Mouse (Mus musculus) intestine, postnatal 0 days (tissue): ENCODE measurements at regions not wholly inside any gene's neighbourhood (a gene's known extent, or its start where the extent isn't known, plus 50 kb on each side); places are given as distances from the start of the nearest gene placed in this dataset.

ENCODE experiments used
- ATAC-seq: fragments of 200-750 bp; cut with Nextera tagmentation; 2 replicates; pipeline ENCODE4 v1.8.0; 2017; ENCODE audit warnings: mild to moderate bottlenecking, moderate TSS enrichment, moderate library complexity
- H3K27ac ChIP-seq: fragments of 300-500 bp; sonication (generic); 2 replicates; pipeline ENCODE4 v1.5.1; 2014; ENCODE audit warnings: mild to moderate bottlenecking, low read depth, low read length, moderate library complexity
- H3K27me3 ChIP-seq: fragments of 300-500 bp; sonication (generic); replicated peaks from 2 replicates; pipeline ENCODE4 v1.6.1; 2014; ENCODE audit warnings: low read length, mixed read lengths; ENCODE audit not compliant: control insufficient read depth, insufficient read depth
- H3K36me3 ChIP-seq: fragments of 300-500 bp; sonication (generic); 2 replicates; pipeline ENCODE4 v1.6.1; 2014; ENCODE audit warnings: mild to moderate bottlenecking, moderate library complexity; ENCODE audit not compliant: control insufficient read depth, insufficient read depth
- H3K4me1 ChIP-seq: fragments of 300-500 bp; sonication (generic); replicated peaks from 2 replicates; pipeline ENCODE4 v1.6.1; 2014; ENCODE audit warnings: antibody characterized with exemption, low read length, mixed read lengths; ENCODE audit not compliant: control insufficient read depth, insufficient read depth
- H3K4me2 ChIP-seq: fragments of 300-500 bp; sonication (generic); replicated peaks from 2 replicates; pipeline ENCODE4 v1.6.1; 2014; ENCODE audit warnings: low read depth, mild to moderate bottlenecking, moderate library complexity
- H3K4me3 ChIP-seq: fragments of 300-500 bp; sonication (generic); 2 replicates; pipeline ENCODE4 v1.5.1; 2014; ENCODE audit warnings: low read depth, low read length
- H3K9ac ChIP-seq: fragments of 300-500 bp; sonication (generic); 2 replicates; pipeline ENCODE4 v1.6.1; 2014; ENCODE audit warnings: mild to moderate bottlenecking, low read depth, low read length
- H3K9me3 ChIP-seq: fragments of 300-500 bp; sonication (generic); 2 replicates; pipeline ENCODE4 v1.6.1; 2016; ENCODE audit warnings: mixed run types; ENCODE audit not compliant: control insufficient read depth
- CTCF ChIP-seq: sonication (generic); IDR thresholded peaks from 2 replicates; pipeline ENCODE4 v1.5.1; 2016; ENCODE audit warnings: low read depth, mild to moderate bottlenecking, control low read depth, antibody characterized with exemption, moderate library complexity
- WGBS: fragments of 180-500 bp; shearing (Covaris S2); extraction: QIAGEN DNeasy Blood & Tissue Kit; methylation state at CpG from one replicate; pipeline ENCODE4 v1.1.7; 2014; 5-methylcytosine and 5-hydroxymethylcytosine counted together

DNA sequence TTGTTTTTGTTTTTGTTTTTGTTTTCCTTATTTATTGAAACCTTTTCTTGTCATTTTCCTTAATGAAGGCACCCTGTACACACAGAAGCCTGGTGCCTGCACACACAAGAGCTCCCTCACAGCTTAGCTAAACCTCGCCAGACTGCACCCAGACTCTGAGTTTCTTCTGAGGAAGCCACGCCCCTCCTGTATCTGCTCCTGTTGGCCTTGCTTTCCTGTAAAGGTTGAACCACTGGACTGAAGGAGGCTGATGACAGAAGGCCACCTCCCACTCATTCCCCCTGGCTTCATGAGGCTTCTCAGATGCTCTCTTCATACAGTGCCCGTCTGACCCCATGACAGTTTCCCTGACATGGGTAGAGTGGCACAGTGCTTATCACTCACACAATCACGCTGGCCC, 97.2 kb upstream of the Slc34a2 start:
- no peak overlapping the region for H3K9ac ChIP-seq
- no peaks in the 10 kb centered on the region for H3K4me1 ChIP-seq
- H3K36me3 ChIP-seq: no peaks in the 10 kb centered on the region
- 57% methylated on average over 4 of the region's 4 CpGs for WGBS
- H3K27ac ChIP-seq: no peak overlapping the region
- no peak for ATAC-seq
- no peak for TF ChIP-seq CTCF
- H3K9me3 ChIP-seq: no peaks in the 10 kb centered on the region
- H3K4me2 ChIP-seq: no peak overlapping the region
- no peaks in the 10 kb centered on the region for H3K27me3 ChIP-seq
- no peak overlapping the region for H3K4me3 ChIP-seq

DNA sequence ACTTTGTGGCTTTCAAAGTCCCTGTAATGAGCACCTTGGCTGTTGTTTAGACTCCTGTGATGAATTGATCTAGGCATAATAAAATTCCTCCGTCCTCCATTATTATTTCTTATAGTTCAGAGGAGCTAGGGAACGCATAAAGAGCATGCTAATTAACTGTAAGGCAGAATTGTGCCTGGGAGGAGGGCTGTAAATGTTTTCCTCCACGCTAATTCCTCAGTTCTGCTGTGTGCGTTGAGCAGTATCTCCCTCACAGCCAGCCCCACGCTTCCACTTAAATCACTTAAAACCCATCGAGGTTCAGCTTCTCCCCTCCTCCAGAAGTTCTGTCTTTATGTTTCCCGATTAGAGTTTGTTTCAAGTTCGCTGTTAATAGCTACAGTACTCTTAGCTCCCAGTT, 84.0 kb upstream of the Slc34a2 start:
- Histone ChIP-seq H3K4me2 (no peak overlapping the region), H3K9ac (no peak overlapping the region), H3K27ac (no peak overlapping the region), H3K36me3 (no peaks in the 10 kb centered on the region), H3K27me3 (no peaks in the 10 kb centered on the region), H3K4me1 (no peaks in the 10 kb centered on the region), H3K9me3 (no peaks in the 10 kb centered on the region), H3K4me3 (no peak overlapping the region)
- ATAC-seq: no peak
- TF ChIP-seq CTCF: no peak
- 63% methylated on average over 8 of the region's 8 CpGs for whole genome bisulfite sequencing

DNA sequence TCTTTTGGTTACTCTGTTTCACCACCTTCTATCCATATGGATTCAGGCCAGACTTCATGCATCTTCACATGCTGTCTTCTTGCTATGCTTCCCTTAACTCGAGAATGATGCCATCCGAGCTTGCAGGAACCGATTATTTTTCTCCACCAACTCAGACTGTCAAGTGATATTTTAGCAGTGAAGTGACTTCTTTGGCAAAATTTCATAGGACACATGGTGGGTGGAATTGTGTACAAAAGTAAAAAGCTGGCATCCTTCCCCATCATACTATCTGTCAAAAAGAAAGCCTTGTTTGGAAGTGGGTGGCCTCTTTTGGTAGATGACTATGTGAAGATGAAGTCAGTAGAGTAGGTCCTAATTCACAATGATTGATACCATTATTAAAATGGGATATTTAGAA, 83.2 kb upstream of the Slc34a2 start:
- Histone ChIP-seq H3K36me3 (no peaks in the 10 kb centered on the region), H3K9me3 (no peaks in the 10 kb centered on the region), H3K4me3 (no peak overlapping the region), H3K4me2 (no peak overlapping the region), H3K27ac (no peak overlapping the region), H3K4me1 (no peaks in the 10 kb centered on the region), H3K9ac (no peak overlapping the region), H3K27me3 (no peaks in the 10 kb centered on the region)
- no peak for ATAC-seq
- no peak for TF ChIP-seq CTCF
- 89% methylated on average over 3 of the region's 3 CpGs for WGBS

- H3K4me1 ChIP-seq: no peaks in the 10 kb centered on the region
- 71% methylated on average over 4 of the region's 4 CpGs for WGBS
- no peaks in the 10 kb centered on the region for H3K9me3 ChIP-seq
- H3K36me3 ChIP-seq: no peaks in the 10 kb centered on the region
- no peak overlapping the region for H3K4me2 ChIP-seq
- no peak for ATAC-seq
- TF ChIP-seq CTCF: no peak
- no peaks in the 10 kb centered on the region for H3K27me3 ChIP-seq
- no peak overlapping the region for H3K4me3 ChIP-seq
- H3K9ac ChIP-seq: no peak overlapping the region
- no peak overlapping the region for H3K27ac ChIP-seq
Measured at GRCm38 (mm10) chr5:52964209-52964608, 73.7 kb upstream of the Slc34a2 start.

DNA sequence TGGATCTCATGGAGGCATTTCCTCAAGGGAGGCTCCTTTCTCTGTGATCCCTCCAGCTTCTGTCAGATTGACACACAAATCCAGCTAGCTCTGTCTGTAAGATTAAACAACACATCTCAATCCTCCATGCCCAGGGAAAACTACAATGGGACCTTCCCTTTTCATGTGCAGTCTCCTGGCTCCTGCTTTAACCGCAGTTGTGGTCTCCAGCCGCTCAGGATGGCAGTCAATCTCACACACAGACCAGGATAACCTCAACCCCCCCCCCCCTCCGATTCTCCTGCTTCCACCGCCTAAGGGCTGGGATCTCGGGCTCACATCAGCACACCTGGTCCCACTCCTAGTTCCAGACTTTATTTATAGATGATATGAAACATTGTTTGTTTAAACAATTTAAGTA, 66.1 kb upstream of the Slc34a2 start:
- H3K4me1 ChIP-seq: no peaks in the 10 kb centered on the region
- H3K36me3 ChIP-seq: no peaks in the 10 kb centered on the region
- TF ChIP-seq CTCF: no peak
- no peak overlapping the region for H3K27ac ChIP-seq
- H3K4me2 ChIP-seq: no peak overlapping the region
- H3K27me3 ChIP-seq: no peaks in the 10 kb centered on the region
- no peak overlapping the region for H3K9ac ChIP-seq
- ATAC-seq: no peak
- 63% methylated on average over 5 of the region's 5 CpGs for WGBS
- no peak overlapping the region for H3K4me3 ChIP-seq
- H3K9me3 ChIP-seq: no peaks in the 10 kb centered on the region

DNA sequence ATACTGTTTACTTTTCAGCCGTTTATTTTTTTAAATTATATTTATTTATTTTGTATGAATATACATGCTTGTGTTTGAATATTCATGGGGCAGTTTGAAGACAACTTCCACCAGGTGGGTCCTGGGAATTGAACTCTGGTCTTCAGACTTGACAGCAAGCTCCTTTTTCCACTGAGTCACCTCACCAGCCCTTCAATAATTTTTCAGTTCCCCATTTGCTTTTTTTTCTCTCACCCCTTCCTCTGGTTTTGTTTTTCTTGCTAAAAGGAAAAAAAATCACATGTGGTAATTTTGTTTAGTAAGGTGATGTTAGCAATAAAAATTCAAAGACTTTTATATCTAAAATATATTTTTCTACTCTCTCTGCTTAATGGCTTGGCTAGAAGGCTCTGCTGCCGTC, 64.9 kb upstream of the Slc34a2 start:
- H3K27ac ChIP-seq: no peak overlapping the region
- H3K4me2 ChIP-seq: no peak overlapping the region
- no peaks in the 10 kb centered on the region for H3K4me1 ChIP-seq
- H3K36me3 ChIP-seq: no peaks in the 10 kb centered on the region
- WGBS: 77% methylated on average over 2 of the region's 2 CpGs
- H3K4me3 ChIP-seq: no peak overlapping the region
- no peaks in the 10 kb centered on the region for H3K9me3 ChIP-seq
- H3K9ac ChIP-seq: no peak overlapping the region
- TF ChIP-seq CTCF: no peak
- H3K27me3 ChIP-seq: no peaks in the 10 kb centered on the region
- no peak for ATAC-seq

- no peak for ATAC-seq
- TF ChIP-seq CTCF: no peak
- H3K4me3 ChIP-seq: no peak overlapping the region
- no peak overlapping the region for H3K27ac ChIP-seq
- no peaks in the 10 kb centered on the region for H3K4me1 ChIP-seq
- H3K4me2 ChIP-seq: no peak overlapping the region
- H3K27me3 ChIP-seq: no peaks in the 10 kb centered on the region
- no peaks in the 10 kb centered on the region for H3K9me3 ChIP-seq
- 57% methylated on average over 8 of the region's 8 CpGs for WGBS
- no peaks in the 10 kb centered on the region for H3K36me3 ChIP-seq
- no peak overlapping the region for H3K9ac ChIP-seq
Measured at GRCm38 (mm10) chr5:52975557-52976088, 62.3 kb upstream of the Slc34a2 start.
